Mouse (Mus musculus) cortical plate, adult 2 months (tissue): ENCODE data around the gene Tiam1.

Experiments
- CTCF ChIP-seq: fragments of 200-500 bp; IDR thresholded peaks from 2 replicates; pipeline ENCODE4 v1.5.1; 2011; ENCODE audit warnings: mild to moderate bottlenecking, control low read depth, low read length; ENCODE audit not compliant: insufficient read depth; ENCODE audit errors: extremely low read depth
- POLR2A ChIP-seq: fragments of 200-500 bp; IDR thresholded peaks from 2 replicates; pipeline ENCODE4 v1.6.1; 2011; ENCODE audit warnings: mild to moderate bottlenecking, low read length, control low read depth; ENCODE audit not compliant: insufficient read depth; ENCODE audit errors: extremely low read depth

DNA sequence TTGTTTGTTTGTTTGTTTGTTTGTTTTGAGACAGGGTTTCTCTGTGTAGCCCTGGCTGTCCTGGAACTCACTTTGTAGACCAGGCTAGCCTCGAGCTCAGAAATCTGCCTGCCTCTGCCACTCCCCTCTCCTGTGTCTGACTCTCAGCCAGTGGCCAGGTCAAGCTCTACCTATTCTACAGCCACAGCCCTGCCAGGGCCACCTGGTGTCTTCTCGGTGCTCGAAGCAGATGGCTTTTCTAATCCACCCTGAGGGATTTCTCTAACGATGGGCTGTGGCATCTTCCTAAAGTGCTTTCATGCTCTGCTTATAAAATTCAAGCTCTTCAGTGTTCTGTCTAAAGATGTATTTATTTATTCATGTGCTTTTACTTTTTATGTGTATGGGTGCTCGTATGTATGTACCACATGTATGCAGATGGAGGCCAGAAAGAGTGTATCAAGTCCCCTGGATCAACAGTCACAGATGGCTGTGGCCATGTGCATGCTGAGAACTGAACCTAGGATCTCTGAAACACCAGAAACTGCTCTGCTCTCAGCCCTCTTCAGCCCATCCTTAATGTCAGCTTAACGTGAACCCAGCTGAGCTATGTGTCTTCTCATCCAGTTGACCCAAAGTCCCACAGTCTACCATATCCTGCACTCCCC is 117.9 kb downstream of the Tiam1 start:
- TF ChIP-seq POLR2A (no peak), CTCF (no peak)
